Mouse (Mus musculus) kidney, adult 2 months (tissue): Measurements from ENCODE around the gene Ptpre. TPM values are rescaled to one million over a fixed set of nuclear protein-coding genes. Genes with fewer than 3 reads are reported as not detected.

ENCODE experiments used
- DNase-seq: peaks from one replicate; pipeline ENCODE4 v3.0.0; 2021
- H3K27ac ChIP-seq: fragments of 200-500 bp; 2 replicates; pipeline ENCODE4 v1.5.1; 2012; ENCODE audit warnings: low read depth, low read length, control low read depth, inconsistent platforms; ENCODE audit not compliant: insufficient read depth
- H3K27me3 ChIP-seq: fragments of 200-500 bp; replicated peaks from 2 replicates; pipeline ENCODE4 v1.6.1; 2012; ENCODE audit warnings: mild to moderate bottlenecking, moderate library complexity, low read length, inconsistent platforms; ENCODE audit not compliant: control insufficient read depth, insufficient read depth
- H3K36me3 ChIP-seq: fragments of 200-500 bp; 2 replicates; pipeline ENCODE4 v1.6.1; 2012; ENCODE audit warnings: mild to moderate bottlenecking, moderate library complexity, low read length, inconsistent platforms; ENCODE audit not compliant: control insufficient read depth, insufficient read depth
- H3K4me1 ChIP-seq: fragments of 200-500 bp; 2 replicates; pipeline ENCODE4 v1.6.1; 2011; ENCODE audit warnings: low read length; ENCODE audit not compliant: control insufficient read depth, insufficient read depth
- H3K4me3 ChIP-seq: fragments of 200-500 bp; 2 replicates; pipeline ENCODE4 v1.5.1; 2011; ENCODE audit warnings: mild to moderate bottlenecking, low read depth, low read length, control low read depth; ENCODE audit not compliant: insufficient read depth
- CTCF ChIP-seq: fragments of 200-500 bp; conservative IDR thresholded peaks from 2 replicates; pipeline ENCODE4 v1.5.1; 2011; ENCODE audit warnings: low read depth, mild to moderate bottlenecking, control low read depth, low read length, moderate library complexity, mixed read lengths; ENCODE audit not compliant: insufficient read depth, insufficient read length
- POLR2A ChIP-seq: fragments of 200-500 bp; IDR thresholded peaks from one replicate; pipeline ENCODE4 v1.6.1; 2011; ENCODE audit warnings: low read depth, low read length, control low read depth
- WGBS: fragments of 180-500 bp; shearing (Covaris S2); methylation state at CpG from one replicate; pipeline ENCODE4 v1.1.7; 2018; 5-methylcytosine and 5-hydroxymethylcytosine counted together
- polyA plus RNA-seq: library from polyadenylated mRNA; depleted of rRNA; stranded (reverse); fragments of >200 nt; gene quantifications from 2 replicates; pipeline ENCODE4 v1.2.3, GENCODE M21; 2012

Gene Ptpre
- polyA plus RNA-seq, 1 experiment = 2.5 TPM

DNA sequence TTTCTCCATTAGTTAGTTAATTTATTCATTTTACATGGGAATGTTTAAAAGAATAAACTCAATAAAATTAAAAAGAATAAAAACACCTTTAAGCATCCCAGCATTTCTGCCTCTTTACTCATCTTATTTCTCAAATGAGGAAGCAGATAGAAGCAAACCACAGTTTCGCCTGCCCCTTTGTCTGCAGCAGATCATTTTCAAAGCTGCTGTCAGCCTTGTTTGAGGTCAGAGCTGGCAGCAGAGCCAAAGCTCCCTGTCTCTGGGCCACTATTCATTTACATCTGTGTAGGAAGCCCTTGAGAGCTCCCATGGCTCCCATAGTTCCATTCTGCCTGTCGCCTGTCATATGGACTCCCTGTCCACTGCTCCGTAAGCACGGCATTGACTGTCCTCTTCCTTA lies 28.7 kb upstream of the Ptpre start:
- DNase-seq = no peak
- no peaks in the 10 kb centered on the region for H3K36me3 ChIP-seq
- no peak overlapping the region for H3K4me3 ChIP-seq
- H3K27me3 ChIP-seq = no peaks in the 10 kb centered on the region
- H3K4me1 ChIP-seq = peaks cover 9% of the 10 kb centered on the region; the same call in 1 of the 2 replicates
- no peak overlapping the region for H3K27ac ChIP-seq
- TF ChIP-seq CTCF (no peak), POLR2A (no peak)
- WGBS = 87% methylated on average over 4 of the region's 4 CpGs

DNA sequence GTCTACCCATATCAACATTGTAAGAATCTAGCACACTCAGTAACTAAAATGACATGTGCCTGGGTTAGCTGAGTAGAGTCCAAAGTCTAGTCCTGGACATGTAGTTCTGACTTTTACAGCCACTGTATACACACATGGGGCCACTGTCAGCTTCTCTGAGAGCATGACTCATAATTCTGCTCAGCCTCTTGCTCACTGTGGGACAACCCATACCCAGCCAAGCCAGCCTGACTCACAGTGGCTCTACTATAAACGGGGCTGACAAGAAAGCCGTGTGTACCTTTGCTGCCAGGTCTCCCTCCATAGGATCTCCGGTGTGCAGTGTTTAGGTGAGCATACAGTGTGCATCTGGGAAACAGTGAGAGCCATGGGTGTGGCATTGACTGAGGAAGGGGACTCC lies 28.0 kb upstream of the Ptpre start:
- no peaks in the 10 kb centered on the region for H3K27me3 ChIP-seq
- WGBS = 82% methylated on average over 3 of the region's 3 CpGs
- peaks cover 9% of the 10 kb centered on the region; the same call in 1 of the 2 replicates for H3K4me1 ChIP-seq
- DNase-seq = no peak
- H3K27ac ChIP-seq = no peak overlapping the region
- no peak overlapping the region for H3K4me3 ChIP-seq
- H3K36me3 ChIP-seq = no peaks in the 10 kb centered on the region
- TF ChIP-seq CTCF (no peak), POLR2A (no peak)

DNA sequence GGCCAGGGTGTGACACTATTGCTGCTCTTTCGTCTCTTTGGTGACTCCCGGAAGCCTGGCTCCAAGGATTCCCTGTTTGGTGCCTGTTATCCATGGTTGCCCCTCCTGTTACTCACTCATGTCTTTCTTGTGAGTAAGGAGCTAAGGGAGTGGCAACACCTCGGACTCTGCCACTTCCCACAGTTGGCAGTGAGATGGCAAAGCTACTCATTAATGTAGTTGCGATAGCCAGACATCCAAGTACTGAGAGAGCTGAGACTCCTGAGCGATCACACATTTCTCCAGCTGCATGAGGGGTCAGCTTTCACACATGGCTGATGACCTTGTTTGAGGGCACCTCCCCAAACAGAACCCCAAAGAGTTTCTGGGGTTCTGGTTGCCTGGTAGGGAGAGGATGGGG lies 26.9 kb upstream of the Ptpre start:
- Histone ChIP-seq H3K36me3 (no peaks in the 10 kb centered on the region), H3K27ac (no peak overlapping the region), H3K4me3 (no peak overlapping the region), H3K27me3 (no peaks in the 10 kb centered on the region), H3K4me1 (peaks cover 9% of the 10 kb centered on the region; the same call in 1 of the 2 replicates)
- WGBS = 57% methylated on average over 5 of the region's 5 CpGs
- TF ChIP-seq CTCF (no peak), POLR2A (no peak)
- DNase-seq = peak; percentile 74

DNA sequence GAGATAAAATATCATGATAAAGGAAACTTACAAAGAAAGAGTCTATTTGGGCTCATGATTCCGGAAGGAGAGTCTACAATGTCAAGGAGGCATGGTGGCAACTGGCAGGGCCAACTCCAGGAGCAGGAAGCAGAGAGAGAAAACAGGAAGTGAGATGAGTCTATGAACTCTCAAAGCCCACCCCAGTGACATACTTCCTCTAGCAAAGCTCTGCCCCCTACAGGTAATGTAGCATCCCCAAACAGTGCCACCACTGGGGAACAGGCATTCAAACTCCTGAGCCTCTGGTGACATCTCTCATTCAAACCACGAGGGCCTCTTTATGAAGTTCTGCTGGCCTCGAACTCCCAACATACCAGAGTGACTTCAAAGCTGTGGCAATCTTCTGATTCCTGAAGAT lies 25.6 kb upstream of the Ptpre start:
- DNase-seq = no peak
- Histone ChIP-seq H3K4me3 (no peak overlapping the region), H3K27me3 (no peaks in the 10 kb centered on the region), H3K36me3 (no peaks in the 10 kb centered on the region), H3K27ac (no peak overlapping the region), H3K4me1 (peaks cover 9% of the 10 kb centered on the region; the same call in 1 of the 2 replicates)
- WGBS = 84% methylated on average over 3 of the region's 3 CpGs
- no peak for TF ChIP-seq CTCF
- no peak for TF ChIP-seq POLR2A

DNA sequence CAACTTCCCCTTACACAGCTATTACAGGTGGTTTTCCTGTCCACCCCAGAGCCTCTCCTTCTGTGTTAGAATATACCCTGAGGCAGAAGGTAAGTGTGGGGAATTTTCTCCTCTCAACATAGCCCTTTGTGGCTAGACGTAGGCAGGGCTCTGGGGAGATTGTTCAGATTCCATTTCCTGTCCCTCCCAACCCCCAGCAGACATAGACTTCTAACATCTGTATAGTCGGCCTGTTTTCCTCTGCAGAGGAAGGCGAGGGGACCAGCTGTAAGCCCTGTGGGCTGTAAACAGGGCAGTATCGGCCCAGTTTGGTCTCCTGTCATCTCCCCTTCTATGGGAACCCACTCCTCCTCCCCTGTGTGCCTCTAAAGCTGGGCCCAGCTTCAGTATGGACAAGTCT lies 20.1 kb upstream of the Ptpre start:
- no peak overlapping the region for H3K27ac ChIP-seq
- no peak overlapping the region for H3K4me3 ChIP-seq
- no peak for DNase-seq
- TF ChIP-seq POLR2A = no peak
- no peak for TF ChIP-seq CTCF
- H3K36me3 ChIP-seq = no peaks in the 10 kb centered on the region
- H3K4me1 ChIP-seq = peaks cover 4% of the 10 kb centered on the region; the same call in 1 of the 2 replicates
- no peaks in the 10 kb centered on the region for H3K27me3 ChIP-seq
- 63% methylated on average over 4 of the region's 4 CpGs for WGBS

DNA sequence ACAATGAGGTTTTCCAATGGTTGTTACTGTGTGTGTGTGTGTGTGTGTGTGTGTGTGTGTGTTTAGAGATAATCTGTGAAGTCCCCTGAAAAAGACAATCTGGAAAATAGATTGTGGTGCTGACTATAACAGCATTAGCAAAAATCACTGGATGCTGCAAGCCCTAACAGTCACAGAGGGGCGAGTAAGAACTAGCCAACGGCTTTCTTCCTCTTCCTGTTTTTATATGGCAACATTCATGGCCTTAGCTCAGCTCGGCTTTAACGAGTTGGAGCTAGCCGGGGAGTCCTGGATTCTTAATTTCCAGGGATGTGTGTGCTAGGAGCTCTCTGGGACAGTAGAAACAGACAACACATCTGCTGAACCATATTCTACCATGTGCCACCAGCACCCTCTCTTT lies 17.0 kb upstream of the Ptpre start:
- H3K27ac ChIP-seq = no peak overlapping the region
- 62% methylated on average over 5 of the region's 5 CpGs for WGBS
- H3K27me3 ChIP-seq = no peaks in the 10 kb centered on the region
- TF ChIP-seq CTCF = no peak
- no peak for TF ChIP-seq POLR2A
- H3K4me1 ChIP-seq = peaks cover 15% of the 10 kb centered on the region; the same call in 1 of the 2 replicates
- no peak for DNase-seq
- H3K4me3 ChIP-seq = no peak overlapping the region
- no peaks in the 10 kb centered on the region for H3K36me3 ChIP-seq

DNA sequence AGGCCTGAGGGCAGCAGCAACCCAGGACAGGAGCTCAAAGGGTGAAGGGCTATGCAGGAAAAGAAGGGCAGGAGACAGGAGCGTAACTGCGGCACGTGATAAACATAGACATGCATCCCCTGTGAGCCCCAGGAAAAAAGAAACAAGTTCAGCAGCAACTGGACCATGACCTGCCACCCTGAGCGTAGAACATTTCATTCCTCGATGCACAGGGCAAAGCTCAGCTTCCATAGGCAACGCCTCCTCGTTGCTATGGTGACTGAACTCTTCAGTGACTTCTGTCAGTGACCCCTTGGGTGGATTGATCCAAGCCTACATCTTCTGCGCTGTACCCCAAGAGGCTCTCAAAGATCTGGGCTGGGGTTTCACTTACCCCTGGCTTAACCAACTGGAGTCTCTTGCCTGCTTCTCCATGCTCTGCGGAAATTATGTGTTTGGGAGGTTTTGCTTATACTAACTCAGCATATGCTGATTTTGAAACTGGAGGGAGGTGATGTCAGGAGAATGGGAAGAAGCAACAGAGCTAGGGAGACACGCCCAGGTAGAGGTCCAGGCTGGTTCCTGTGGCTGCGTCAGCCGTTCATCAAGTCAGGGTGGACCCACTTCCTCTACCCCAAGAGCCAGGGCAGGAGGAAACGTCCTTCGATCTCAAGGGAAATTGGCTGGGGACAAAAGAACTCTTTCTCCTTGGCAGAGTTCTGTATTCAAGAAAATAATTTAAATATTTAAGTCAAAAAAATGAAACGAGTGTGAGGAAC lies 15.3 kb upstream of the Ptpre start:
- Histone ChIP-seq H3K4me1 (peaks cover 19% of the 10 kb centered on the region; the same call in 1 of the 2 replicates), H3K36me3 (no peaks in the 10 kb centered on the region), H3K4me3 (no peak overlapping the region), H3K27me3 (no peaks in the 10 kb centered on the region), H3K27ac (no peak overlapping the region)
- 33% methylated on average over 15 of the region's 15 CpGs for WGBS
- DNase-seq = peak; percentile 93
- TF ChIP-seq POLR2A (no peak), CTCF (no peak)
